Mouse (Mus musculus) embryonic facial prominence, embryonic 11.5 days (tissue): ENCODE measurements at regions not wholly inside any gene's neighbourhood (a gene's known extent, or its start where the extent isn't known, plus 50 kb on each side); places are given as distances from the start of the nearest gene placed in this dataset.

ENCODE experiments used
- ATAC-seq: fragments of 200-750 bp; cut with Nextera tagmentation; replicated peaks from 2 replicates; pipeline ENCODE4 v1.8.0; 2017; ENCODE audit warnings: low read depth; ENCODE audit not compliant: insufficient number of reproducible peaks, low FRiP score, low TSS enrichment
- DNase-seq: peaks from one replicate; pipeline ENCODE4 v3.0.0-alpha.2; 2015; ENCODE audit warnings: low spot score
- H3K27ac ChIP-seq: fragments of 300-500 bp; sonication (generic); replicated peaks from 2 replicates; pipeline ENCODE4 v1.5.1; 2014; ENCODE audit warnings: mild to moderate bottlenecking, low read depth, low read length, control low read depth
- H3K27me3 ChIP-seq: fragments of 300-500 bp; sonication (generic); 2 replicates; pipeline ENCODE4 v1.6.1; 2014; ENCODE audit warnings: mild to moderate bottlenecking, low read length, moderate library complexity, mixed read lengths; ENCODE audit not compliant: control insufficient read depth, insufficient read depth
- H3K36me3 ChIP-seq: fragments of 300-500 bp; sonication (generic); replicated peaks from 2 replicates; pipeline ENCODE4 v1.6.1; 2014; ENCODE audit warnings: low read depth, mild to moderate bottlenecking, low read length, moderate library complexity, mixed read lengths; ENCODE audit not compliant: control insufficient read depth, insufficient read depth
- H3K4me1 ChIP-seq: fragments of 300-500 bp; sonication (generic); 2 replicates; pipeline ENCODE4 v1.6.1; 2014; ENCODE audit warnings: low read length, mixed read lengths; ENCODE audit not compliant: control insufficient read depth, insufficient read depth
- H3K4me2 ChIP-seq: fragments of 300-500 bp; sonication (generic); 2 replicates; pipeline ENCODE4 v1.6.1; 2014; ENCODE audit warnings: low read depth, mild to moderate bottlenecking, control low read depth, low read length, moderate library complexity
- H3K4me3 ChIP-seq: fragments of 300-500 bp; sonication (generic); 2 replicates; pipeline ENCODE4 v1.5.1; 2014; ENCODE audit warnings: low read depth, low read length, control low read depth
- H3K9ac ChIP-seq: fragments of 300-500 bp; sonication (generic); replicated peaks from 2 replicates; pipeline ENCODE4 v1.6.1; 2014; ENCODE audit warnings: mild to moderate bottlenecking, control low read depth, low read length
- H3K9me3 ChIP-seq: fragments of 300-500 bp; sonication (generic); replicated peaks from 2 replicates; pipeline ENCODE4 v1.6.1; 2016; ENCODE audit warnings: mild to moderate bottlenecking, low read length, inconsistent platforms, mixed read lengths; ENCODE audit not compliant: control insufficient read depth
- WGBS: fragments of 180-500 bp; shearing (Covaris S2); extraction: QIAGEN DNeasy Blood & Tissue Kit; methylation state at CpG from one replicate; pipeline ENCODE4 v1.1.7; 2014; 5-methylcytosine and 5-hydroxymethylcytosine counted together

- no peak; the same call in 1 of the 2 replicates for ATAC-seq
These were observed 119.3 kb downstream of the Ttc8 start for GRCm38 (mm10) chr12:99039497-99040322.

DNA sequence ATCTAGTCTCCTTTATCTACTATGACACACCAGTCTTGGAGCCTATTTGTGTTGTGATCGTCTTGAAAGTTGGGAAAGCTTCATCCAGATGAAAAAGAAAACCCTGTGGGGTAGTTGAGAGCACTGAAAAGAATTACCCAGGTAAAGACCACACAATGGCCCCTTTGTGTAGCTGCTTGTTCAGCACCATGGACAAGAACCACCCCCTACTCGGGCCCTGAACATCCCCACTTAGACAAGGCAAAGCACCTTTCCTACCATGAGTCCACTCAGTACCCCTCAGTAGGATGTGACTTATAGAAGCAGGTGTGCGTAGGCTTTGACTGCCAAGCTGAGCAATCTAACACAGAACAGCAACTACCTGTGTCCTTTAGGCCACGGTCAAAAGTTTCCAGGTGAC is 121.2 kb downstream of the Ttc8 start:
- DNase-seq (peak; percentile 70), ATAC-seq (no peak)
- no peaks in the 10 kb centered on the region for H3K4me1 ChIP-seq
- WGBS, result 48% methylated on average over 4 of the region's 4 CpGs
- H3K27ac ChIP-seq, result no peak overlapping the region
- no peaks in the 10 kb centered on the region for H3K36me3 ChIP-seq
- no peak overlapping the region for H3K9ac ChIP-seq
- no peak overlapping the region for H3K4me3 ChIP-seq
- no peaks in the 10 kb centered on the region for H3K9me3 ChIP-seq
- H3K27me3 ChIP-seq, result no peaks in the 10 kb centered on the region
- no peak overlapping the region for H3K4me2 ChIP-seq

More at GRCm38 (mm10) chr12:99039497-99040322, 119.3 kb downstream of the Ttc8 start:
- Histone ChIP-seq H3K9me3 (no peaks in the 10 kb centered on the region), H3K27ac (no peak overlapping the region), H3K9ac (no peak overlapping the region), H3K27me3 (no peaks in the 10 kb centered on the region), H3K36me3 (no peaks in the 10 kb centered on the region), H3K4me3 (no peak overlapping the region), H3K4me1 (no peaks in the 10 kb centered on the region), H3K4me2 (no peak overlapping the region)
- WGBS, result 49% methylated on average over 9 of the region's 9 CpGs
- DNase-seq, result no peak

GRCm38 (mm10) chr12:99042918-99043862 is 122.8 kb downstream of the Ttc8 start:
- H3K27me3 ChIP-seq, result no peaks in the 10 kb centered on the region
- no peak for ATAC-seq
- no peaks in the 10 kb centered on the region for H3K36me3 ChIP-seq
- no peak overlapping the region for H3K4me3 ChIP-seq
- H3K9ac ChIP-seq, result no peak overlapping the region
- H3K4me1 ChIP-seq, result no peaks in the 10 kb centered on the region
- no peaks in the 10 kb centered on the region for H3K9me3 ChIP-seq
- no peak overlapping the region for H3K27ac ChIP-seq
- DNase-seq, result no peak
- WGBS, result 88% methylated on average over 16 of the region's 16 CpGs
- H3K4me2 ChIP-seq, result no peak overlapping the region

DNA sequence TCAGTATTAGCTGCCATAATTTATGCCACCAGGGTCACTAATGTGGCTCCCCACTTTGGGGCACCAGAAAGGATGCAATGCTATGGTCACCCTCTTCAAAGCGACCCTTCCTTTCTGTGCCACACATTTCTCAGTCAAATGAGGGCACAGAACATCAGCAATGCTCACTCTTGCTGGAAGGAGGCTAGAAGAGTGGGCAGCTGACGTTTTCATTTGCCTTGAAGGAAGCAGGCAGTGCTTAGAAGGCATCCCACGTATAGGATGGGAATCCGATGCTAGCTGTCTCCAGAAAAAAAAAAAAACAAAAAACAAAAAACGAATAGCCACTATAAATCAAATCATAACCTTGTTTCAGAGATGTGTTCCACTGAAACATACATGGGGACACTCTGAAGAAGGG is 124.1 kb downstream of the Ttc8 start:
- 70% methylated on average over 5 of the region's 5 CpGs for WGBS

DNA sequence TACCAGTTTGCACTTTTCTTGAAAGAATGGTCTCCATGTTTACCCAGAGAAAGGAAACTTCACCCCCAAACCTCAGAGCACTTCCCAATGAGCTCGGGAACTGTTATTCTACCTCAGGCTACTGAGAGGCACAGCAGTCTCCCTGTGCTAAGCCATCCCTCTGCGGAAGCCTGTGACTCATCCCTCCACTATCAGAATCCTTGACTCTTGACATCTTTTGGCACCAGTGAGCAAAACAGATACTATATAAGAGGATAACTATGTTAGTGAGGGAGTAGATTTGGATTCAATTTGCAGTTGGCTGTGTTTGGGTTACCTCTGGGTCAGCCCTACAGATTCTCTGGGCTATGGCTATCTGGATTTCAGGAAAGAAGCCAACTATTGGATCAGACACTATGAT is 130.1 kb downstream of the Ttc8 start:
- DNase-seq, result no peak
- no peaks in the 10 kb centered on the region for H3K27me3 ChIP-seq
- no peaks in the 10 kb centered on the region for H3K9me3 ChIP-seq
- H3K9ac ChIP-seq, result no peak overlapping the region
- 75% methylated on average over 2 of the region's 2 CpGs for WGBS
- no peaks in the 10 kb centered on the region for H3K36me3 ChIP-seq
- H3K27ac ChIP-seq, result no peak overlapping the region
- no peak overlapping the region for H3K4me2 ChIP-seq
- H3K4me1 ChIP-seq, result no peaks in the 10 kb centered on the region
- no peak overlapping the region for H3K4me3 ChIP-seq
- no peak for ATAC-seq

More for the DNA sequence above, 124.1 kb downstream of the Ttc8 start:
- Histone ChIP-seq H3K4me1 (no peaks in the 10 kb centered on the region), H3K9ac (no peak overlapping the region), H3K4me3 (no peak overlapping the region), H3K27ac (no peak overlapping the region), H3K36me3 (no peaks in the 10 kb centered on the region), H3K27me3 (no peaks in the 10 kb centered on the region), H3K4me2 (no peak overlapping the region), H3K9me3 (no peaks in the 10 kb centered on the region)
- DNase-seq (no peak), ATAC-seq (no peak)

- no peak for ATAC-seq
These were observed 132.2 kb downstream of the Ttc8 start for GRCm38 (mm10) chr12:99052599-99052998.

DNA sequence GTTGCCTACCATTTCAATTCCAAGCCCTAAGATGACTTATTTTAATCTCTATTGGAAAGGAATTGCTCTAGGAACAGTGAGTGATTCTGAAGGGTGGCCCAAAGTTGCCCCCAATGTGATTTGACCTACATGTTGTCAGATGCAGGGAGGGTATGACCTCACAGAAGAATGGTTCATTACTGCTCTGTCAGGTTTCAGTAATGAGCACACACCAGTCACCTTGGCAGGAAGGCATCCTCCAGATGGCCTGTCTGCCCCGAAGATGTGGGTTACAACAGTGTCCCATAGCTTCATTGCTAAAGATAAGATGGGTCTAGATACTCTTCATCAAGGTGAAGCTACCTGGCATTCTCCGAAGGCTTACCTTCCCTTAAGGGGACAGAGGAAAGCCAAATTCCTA is 137.1 kb downstream of the Ttc8 start:
- Histone ChIP-seq H3K9ac (no peak overlapping the region), H3K4me2 (no peak overlapping the region), H3K4me3 (no peak overlapping the region), H3K9me3 (no peaks in the 10 kb centered on the region), H3K4me1 (no peaks in the 10 kb centered on the region), H3K36me3 (no peaks in the 10 kb centered on the region), H3K27ac (no peak overlapping the region), H3K27me3 (no peaks in the 10 kb centered on the region)
- ATAC-seq (no peak), DNase-seq (no peak)
- WGBS, result 89% methylated on average over 2 of the region's 2 CpGs

More at GRCm38 (mm10) chr12:99052599-99052998, 132.2 kb downstream of the Ttc8 start:
- H3K4me1 ChIP-seq, result no peaks in the 10 kb centered on the region
- H3K9me3 ChIP-seq, result no peaks in the 10 kb centered on the region
- no peak overlapping the region for H3K4me3 ChIP-seq
- no peaks in the 10 kb centered on the region for H3K27me3 ChIP-seq
- no peak for DNase-seq
- WGBS, result 84% methylated on average over 7 of the region's 7 CpGs
- H3K27ac ChIP-seq, result no peak overlapping the region
- H3K4me2 ChIP-seq, result no peak overlapping the region
- H3K36me3 ChIP-seq, result no peaks in the 10 kb centered on the region
- no peak overlapping the region for H3K9ac ChIP-seq

- H3K36me3 ChIP-seq, result no peaks in the 10 kb centered on the region
- no peaks in the 10 kb centered on the region for H3K27me3 ChIP-seq
- H3K4me2 ChIP-seq, result no peak overlapping the region
- H3K9me3 ChIP-seq, result no peaks in the 10 kb centered on the region
- ATAC-seq (no peak), DNase-seq (no peak)
- no peak overlapping the region for H3K4me3 ChIP-seq
- H3K9ac ChIP-seq, result no peak overlapping the region
- no peak overlapping the region for H3K27ac ChIP-seq
- no peaks in the 10 kb centered on the region for H3K4me1 ChIP-seq
- 70% methylated on average over 2 of the region's 2 CpGs for WGBS
These were observed 138.5 kb downstream of the Ttc8 start for GRCm38 (mm10) chr12:99058916-99059315.
